Mouse (Mus musculus): ENCODE data around the gene Pde10a.

The Pde10a gene

GRCm38 (mm10) chr17:8757576-8757975 lies 232.4 kb downstream of the Pde10a start:
- DNase-seq (ENCODE audit: low spot score) = no peak

GRCm38 (mm10) chr17:8763248-8763647 lies 238.1 kb downstream of the Pde10a start:
- no peak for DNase-seq (ENCODE audit: low spot score)

DNA sequence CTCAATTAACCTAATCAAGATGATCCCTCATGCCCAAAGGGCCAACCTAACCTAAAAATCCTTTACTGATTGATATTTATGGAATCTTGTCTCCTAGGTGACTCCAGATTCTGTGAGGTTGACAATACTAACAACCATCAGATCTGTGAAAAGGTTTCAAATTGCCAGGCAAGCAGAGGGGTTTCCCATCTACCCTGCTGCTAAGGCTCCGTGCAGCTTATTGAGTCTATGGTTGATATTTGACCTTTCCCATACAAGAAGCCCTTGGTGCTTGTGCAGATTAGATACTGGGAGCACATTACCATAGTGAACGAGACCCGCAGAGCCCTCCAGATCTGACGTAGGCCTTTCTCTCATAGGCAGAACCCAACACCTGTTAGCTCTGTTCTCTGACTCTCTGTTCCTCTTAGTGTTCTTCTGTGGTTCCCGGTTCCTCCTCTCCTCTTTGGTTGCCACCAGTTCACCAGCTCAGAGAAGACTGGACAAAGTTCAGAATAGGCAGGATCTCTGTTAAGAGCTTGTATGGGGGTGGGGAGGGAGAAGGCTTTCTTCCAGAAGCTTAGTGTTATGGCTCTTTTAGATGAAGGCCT lies 240.9 kb downstream of the Pde10a start:
- no peak for DNase-seq (ENCODE audit: low spot score)

DNA sequence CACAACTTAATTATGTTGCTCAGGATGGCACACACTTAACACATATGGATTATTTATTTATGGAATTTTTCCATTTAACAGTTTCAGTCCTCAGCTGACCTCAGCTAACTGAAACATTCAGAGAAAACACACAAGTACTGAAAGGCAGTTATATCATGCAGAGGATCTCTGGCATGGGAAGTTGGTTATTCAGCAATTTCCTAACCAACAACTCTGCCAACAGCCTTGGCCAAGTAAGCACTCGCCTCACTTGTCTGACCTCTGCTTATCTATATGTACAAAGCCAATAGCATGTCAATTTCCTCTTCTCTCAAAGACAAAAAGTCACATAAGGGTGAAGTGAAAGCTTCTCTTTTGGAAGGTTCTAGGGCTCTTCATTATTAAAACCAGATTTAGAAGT lies 244.0 kb downstream of the Pde10a start:
- DNase-seq (ENCODE audit: low spot score) = no peak

DNA sequence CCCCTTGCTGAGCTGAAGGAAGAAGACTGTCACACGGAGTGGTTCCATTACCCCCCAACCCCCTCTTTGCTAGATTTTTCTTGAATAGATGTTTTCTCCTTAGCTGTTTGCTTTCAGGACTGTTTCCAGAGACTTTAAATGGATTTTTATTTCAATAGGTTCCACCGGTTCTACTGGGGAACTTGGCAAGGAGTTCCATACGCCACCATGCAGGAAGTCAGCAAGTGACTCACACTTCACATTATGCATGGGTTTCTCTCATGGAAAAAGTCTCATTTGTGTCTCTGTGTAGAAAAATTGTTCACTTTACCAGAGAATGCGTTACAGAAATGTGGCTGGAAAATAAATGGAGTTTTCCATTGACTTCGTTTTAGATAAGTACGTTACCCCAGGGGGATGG lies 248.2 kb downstream of the Pde10a start:
- no peak for DNase-seq (ENCODE audit: low spot score)

DNA sequence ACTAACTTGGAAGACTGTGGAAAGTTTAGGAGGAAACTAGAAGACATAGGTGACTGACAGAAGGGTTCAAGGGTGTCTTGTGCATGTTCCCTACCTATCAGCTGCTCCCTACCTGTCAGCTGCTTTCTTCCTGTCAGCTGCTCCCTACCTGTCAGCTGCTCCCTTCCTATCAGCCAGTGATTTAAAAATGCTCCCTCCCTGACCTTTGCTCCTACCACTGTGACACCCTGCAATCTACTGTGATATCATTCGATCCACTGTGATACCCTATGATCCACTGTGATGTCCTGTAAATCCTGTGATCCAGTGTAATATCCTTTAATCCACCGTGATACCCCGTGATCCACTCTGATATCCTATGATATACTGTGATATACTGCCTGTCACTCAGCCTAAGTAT lies 249.1 kb downstream of the Pde10a start:
- DNase-seq (ENCODE audit: low spot score) = no peak

DNA sequence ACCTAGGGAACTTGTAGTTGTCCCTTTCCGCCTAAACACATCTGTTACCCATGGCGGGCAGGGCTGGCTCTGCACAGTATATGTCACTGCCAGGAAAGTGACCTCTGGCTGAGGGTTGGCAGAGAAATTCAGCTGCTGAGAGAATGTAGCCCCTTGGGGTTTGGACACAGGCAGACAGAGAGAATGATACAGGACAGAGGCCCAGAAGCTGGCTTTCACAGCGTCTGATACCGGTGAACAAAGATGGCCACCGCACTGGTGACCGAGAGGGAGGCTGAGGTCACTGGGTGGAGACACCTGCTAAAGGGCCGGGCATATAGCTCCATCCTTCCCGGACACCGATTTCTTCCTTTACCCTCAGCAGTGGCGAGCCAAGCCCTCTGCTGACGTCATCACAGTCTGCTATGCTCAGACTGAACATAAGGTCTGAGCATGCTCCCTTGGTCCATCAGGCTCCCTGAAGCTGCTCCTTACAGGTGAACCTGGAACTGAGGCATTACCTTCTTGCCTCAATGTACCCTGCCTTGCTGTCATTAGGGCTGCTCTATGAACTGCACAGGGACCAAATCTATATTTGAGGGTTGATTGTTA lies 250.5 kb downstream of the Pde10a start:
- DNase-seq (ENCODE audit: low spot score) = no peak

GRCm38 (mm10) chr17:8777710-8778109 lies 252.5 kb downstream of the Pde10a start:
- DNase-seq (ENCODE audit: low spot score) = no peak

DNA sequence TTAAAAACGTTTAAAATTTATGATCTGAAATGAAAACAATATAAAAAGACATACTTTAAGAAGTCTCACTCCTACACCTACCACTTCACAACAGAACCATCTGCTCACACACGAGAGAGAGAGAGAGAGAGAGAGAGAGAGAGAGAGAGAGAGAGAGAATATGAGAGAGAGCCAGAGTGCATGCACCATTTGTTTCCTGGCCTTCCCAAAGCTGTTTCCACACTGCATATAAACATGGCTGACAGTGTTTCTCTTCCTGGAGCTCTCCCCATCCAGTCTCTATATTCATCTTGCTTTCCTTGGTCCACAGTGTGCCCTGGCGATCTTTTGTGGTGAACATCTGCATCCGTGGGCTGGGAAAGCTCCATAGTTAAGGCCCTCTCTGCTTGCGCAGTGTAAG lies 253.7 kb downstream of the Pde10a start:
- DNase-seq (ENCODE audit: low spot score) = no peak

- DNase-seq (ENCODE audit: low spot score) = no peak
These were observed 255.3 kb downstream of the Pde10a start for GRCm38 (mm10) chr17:8780484-8780883.

DNA sequence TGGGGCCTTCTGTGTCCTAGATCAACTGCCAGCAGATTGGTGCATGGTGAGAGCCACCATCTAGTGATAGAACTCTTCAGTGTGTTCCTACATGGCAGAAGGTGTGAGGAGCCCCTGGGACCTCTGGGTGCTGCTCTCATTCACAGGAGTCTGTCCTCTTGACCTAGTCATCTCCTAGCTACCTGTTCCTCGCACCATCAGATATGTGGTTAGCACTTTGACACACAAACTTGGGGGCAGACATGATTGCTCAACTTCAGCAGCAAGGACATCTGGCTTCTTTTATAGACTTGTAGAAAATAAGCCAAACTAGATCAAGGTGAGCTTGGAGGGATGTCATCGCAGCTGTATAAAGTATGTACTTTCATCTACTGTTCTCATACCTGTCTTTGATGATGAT lies 255.9 kb downstream of the Pde10a start:
- DNase-seq (ENCODE audit: low spot score) = no peak

DNA sequence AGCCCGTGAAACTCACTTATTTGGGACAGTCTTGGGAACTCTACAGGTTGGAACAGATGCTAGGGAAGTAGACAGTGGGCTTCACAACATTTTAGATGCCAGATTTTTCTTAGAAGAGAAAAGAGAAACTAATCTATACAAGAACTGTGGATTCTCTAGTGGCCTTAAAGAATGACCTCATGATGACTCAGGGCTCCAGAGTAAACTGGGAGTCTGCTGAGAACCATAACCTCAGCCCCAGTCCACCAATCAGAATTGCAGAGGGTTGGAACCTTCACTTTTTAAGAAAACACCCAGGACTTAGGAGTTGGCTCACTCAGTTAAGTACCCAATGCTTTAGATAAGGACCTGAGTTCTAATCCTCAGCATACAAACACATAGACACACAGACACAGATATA lies 256.4 kb downstream of the Pde10a start:
- no peak for DNase-seq (ENCODE audit: low spot score)

DNA sequence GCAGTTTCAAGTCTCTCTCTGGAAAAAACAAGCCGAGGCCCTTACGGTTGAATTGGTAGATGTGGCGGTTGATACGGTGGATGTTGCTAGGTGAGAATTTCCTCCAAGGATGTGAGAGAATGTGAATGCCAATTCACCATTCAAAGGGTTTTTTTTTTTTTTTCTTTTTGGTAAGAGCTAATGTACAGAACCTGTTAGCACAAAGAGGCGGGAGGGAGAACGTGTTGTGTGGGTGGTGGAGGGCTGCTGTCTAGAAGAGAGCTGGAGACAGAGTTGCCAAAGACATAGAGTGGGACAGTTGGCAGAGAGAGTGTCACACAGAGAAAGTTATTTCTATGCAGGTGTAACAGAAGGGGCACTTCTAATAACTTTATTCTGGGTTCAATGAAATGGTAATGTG lies 260.7 kb downstream of the Pde10a start:
- no peak for DNase-seq (ENCODE audit: low spot score)

DNA sequence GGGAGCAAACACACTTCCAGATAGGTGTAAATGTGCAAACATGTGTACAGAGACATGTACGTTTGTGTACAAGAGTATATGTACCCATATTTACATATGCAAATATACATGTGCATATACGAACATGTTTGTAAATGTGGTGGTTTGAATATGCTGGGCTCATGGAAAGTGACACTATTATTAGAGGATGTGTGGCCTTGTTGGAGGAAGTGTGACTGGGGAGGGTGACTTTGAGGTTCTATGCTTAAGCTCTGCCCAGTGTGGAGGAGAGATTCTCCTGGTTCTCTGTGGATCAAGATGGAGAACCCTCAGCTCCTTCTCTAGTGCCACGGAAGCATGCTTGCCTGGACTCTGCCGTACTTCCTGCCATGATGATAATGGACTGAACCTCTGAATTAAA lies 261.3 kb downstream of the Pde10a start:
- no peak for DNase-seq (ENCODE audit: low spot score)

- DNase-seq (ENCODE audit: low spot score) = no peak
These were observed 262.6 kb downstream of the Pde10a start for GRCm38 (mm10) chr17:8787762-8788161.

DNA sequence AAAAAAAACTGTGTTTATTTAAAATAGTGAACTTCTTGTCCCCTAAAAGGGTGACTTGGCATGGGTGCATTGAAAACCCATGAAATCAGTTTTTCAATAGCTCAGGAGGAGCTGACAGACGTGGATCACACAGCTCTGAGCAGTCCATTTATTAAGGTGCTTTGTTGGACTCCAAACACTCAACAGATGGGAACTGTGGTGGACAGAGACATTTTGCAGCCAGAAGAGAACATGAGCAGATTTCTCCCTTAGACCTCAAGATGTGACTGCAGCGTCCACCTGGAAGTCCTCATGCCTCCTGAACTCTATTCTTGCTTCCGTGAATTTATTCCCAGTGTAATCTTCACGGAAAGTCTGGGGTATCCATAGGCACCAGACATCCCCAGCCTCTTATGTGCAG lies 266.4 kb downstream of the Pde10a start:
- no peak for DNase-seq (ENCODE audit: low spot score)

- DNase-seq (ENCODE audit: low spot score) = no peak
These were observed 267.4 kb downstream of the Pde10a start for GRCm38 (mm10) chr17:8792611-8793010.

GRCm38 (mm10) chr17:8797624-8798023 lies 272.5 kb downstream of the Pde10a start:
- DNase-seq (ENCODE audit: low spot score) = no peak

DNA sequence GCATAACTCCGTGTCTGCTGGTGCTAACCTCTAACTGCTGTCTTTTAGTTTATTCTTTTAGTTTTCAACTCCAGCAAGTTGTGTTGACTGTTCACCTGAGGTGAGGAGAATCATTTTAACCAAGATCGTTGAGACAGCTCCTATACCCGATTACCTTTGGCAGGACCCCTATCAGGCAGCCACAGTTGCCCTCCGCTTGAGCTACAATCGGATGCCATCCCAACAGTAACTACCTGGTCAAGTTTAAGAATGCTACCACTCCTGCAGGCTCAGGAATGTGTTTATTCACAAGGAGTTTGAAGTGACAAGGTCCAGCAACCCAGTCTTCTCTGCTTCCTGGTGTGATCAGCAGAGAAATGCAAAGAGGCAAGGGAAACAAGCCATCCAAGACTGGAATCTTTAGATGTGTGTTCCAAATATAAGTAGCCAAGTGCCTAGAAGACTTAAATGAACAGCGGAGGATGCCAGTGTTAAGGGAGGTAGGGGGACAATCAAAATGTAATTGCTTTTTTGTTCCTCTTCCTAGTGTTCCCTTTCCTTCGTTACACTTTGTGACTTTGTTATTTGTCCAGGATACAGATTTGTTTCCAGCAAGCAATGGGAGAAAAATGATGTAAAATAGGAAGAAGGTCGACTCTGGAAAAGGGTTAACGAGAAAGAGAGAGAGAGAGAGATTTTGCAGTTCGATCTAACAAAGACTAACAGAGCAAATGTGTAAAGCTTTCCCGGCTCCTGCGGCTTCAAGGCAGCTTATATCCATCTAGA lies 273.5 kb downstream of the Pde10a start:
- DNase-seq (ENCODE audit: low spot score) = no peak

DNA sequence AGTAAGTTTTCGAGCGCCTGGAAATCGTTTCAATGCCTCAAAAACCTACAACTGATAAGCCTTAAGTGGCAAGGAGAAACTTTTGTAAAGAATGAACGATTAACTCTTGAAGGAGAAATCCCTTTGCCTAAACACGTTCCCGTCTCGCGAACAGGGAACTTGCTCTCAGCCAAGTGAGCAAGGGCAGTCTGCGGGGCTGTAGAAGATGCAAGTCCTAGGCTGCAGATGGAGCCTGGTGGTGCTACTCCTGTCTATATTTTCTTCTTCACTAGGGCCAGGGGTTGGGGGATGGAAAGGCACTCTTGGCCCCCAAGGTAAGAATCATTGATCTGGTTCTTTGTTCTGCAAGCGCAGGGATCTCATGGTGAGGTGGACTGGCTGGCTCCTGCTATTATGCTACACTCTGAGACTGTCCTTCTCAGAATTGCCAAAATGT lies 274.1 kb downstream of the Pde10a start:
- DNase-seq (ENCODE audit: low spot score) = no peak

- no peak for DNase-seq (ENCODE audit: low spot score)
These were observed 274.8 kb downstream of the Pde10a start for GRCm38 (mm10) chr17:8799914-8800420.

DNA sequence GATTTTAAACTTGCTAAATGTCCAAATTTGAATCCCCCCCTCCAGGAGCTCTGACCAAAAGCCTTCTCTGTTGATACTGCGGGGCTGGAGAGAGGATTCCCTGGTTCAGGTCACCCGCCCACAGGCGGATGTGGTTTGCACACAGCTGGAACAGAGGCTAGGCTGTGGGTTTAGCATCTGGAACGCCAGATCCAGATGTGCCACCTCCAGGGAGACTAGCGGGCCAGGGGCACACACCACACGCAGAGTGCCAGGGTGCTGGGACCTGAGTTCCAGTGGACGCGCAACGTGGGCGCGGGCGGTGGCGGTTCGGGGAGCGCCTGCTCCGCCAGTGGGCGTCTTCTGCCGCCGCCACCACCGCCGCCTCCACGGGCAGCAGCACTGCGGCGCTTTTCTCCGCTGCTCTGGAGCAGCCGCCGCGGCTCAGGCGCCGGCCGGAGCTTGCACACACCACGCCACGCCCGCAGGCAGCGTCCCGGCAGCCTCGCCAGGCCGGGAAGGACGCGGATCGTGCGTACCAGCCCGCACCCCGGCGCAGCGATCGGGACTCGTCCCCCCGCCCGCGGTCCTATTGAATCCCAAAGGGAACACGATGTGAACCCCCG lies 275.4 kb downstream of the Pde10a start:
- no peak for DNase-seq (ENCODE audit: low spot score)

All from ovary, postnatal 10 days (tissue).